Mouse (Mus musculus) bone marrow macrophage, adult 2 months (primary cell): ENCODE measurements around the gene 3830406C13Rik. TPM values are rescaled to one million over a fixed set of nuclear protein-coding genes. Genes with fewer than 3 reads are reported as not detected.

Experiments
- H3K27ac ChIP-seq: 2 replicates; pipeline ENCODE4 v1.5.1; 2012; ENCODE audit warnings: low read depth, low read length; ENCODE audit not compliant: insufficient read depth
- H3K4me1 ChIP-seq: 2 replicates; pipeline ENCODE4 v1.6.1; 2012; ENCODE audit warnings: low read length; ENCODE audit not compliant: control insufficient read depth, insufficient read depth
- H3K4me3 ChIP-seq: 2 replicates; pipeline ENCODE4 v1.5.1; 2012; ENCODE audit warnings: mild to moderate bottlenecking, low read length, moderate library complexity; ENCODE audit not compliant: insufficient read depth
- CTCF ChIP-seq: IDR thresholded peaks from 2 replicates; pipeline ENCODE4 v1.5.1; 2012; ENCODE audit warnings: low read depth, mild to moderate bottlenecking, low read length, moderate library complexity
- POLR2A ChIP-seq: IDR thresholded peaks from 2 replicates; pipeline ENCODE4 v1.6.1; 2012; ENCODE audit warnings: mild to moderate bottlenecking, low read depth, low read length, borderline replicate concordance
- polyA plus RNA-seq: library from polyadenylated mRNA; stranded (reverse); fragments of >200 nt; gene quantifications from 2 replicates; pipeline ENCODE4 v1.2.4, GENCODE M21; 2012; ENCODE audit not compliant: missing spikeins, insufficient read depth, insufficient read length

3830406C13Rik gene
- polyA plus RNA-seq, 1 experiment, result 48.0 TPM

GRCm38 (mm10) chr14:12303106-12303505 lies 19.1 kb downstream of the 3830406C13Rik start:
- Histone ChIP-seq H3K4me3 (no peak overlapping the region), H3K4me1 (no peaks in the 10 kb centered on the region), H3K27ac (no peak overlapping the region)
- TF ChIP-seq CTCF, result no peak
- no peak for TF ChIP-seq POLR2A

- Histone ChIP-seq H3K27ac (no peak overlapping the region), H3K4me3 (no peak overlapping the region), H3K4me1 (no peaks in the 10 kb centered on the region)
- TF ChIP-seq POLR2A (no peak), CTCF (no peak)
These were observed 49.6 kb downstream of the 3830406C13Rik start for GRCm38 (mm10) chr14:12333622-12334021.

- TF ChIP-seq CTCF, result no peak
- TF ChIP-seq POLR2A, result no peak
- Histone ChIP-seq H3K27ac (no peak overlapping the region), H3K4me3 (no peak overlapping the region), H3K4me1 (no peaks in the 10 kb centered on the region)
These were observed 51.0 kb downstream of the 3830406C13Rik start for GRCm38 (mm10) chr14:12334925-12335324.

- no peak overlapping the region for H3K27ac ChIP-seq
- H3K4me1 ChIP-seq, result peaks cover 8% of the 10 kb centered on the region
- TF ChIP-seq CTCF (no peak), POLR2A (no peak)
- H3K4me3 ChIP-seq, result no peak overlapping the region
These were observed 53.5 kb downstream of the 3830406C13Rik start for GRCm38 (mm10) chr14:12337421-12337997.

- Histone ChIP-seq H3K27ac (no peak overlapping the region), H3K4me1 (peaks cover 8% of the 10 kb centered on the region), H3K4me3 (no peak overlapping the region)
- no peak for TF ChIP-seq CTCF
These were observed 54.2 kb downstream of the 3830406C13Rik start for GRCm38 (mm10) chr14:12337998-12338809.

GRCm38 (mm10) chr14:12338811-12339565 lies 55.0 kb downstream of the 3830406C13Rik start:
- H3K4me3 ChIP-seq, result no peak overlapping the region

GRCm38 (mm10) chr14:12340238-12341074 lies 56.5 kb downstream of the 3830406C13Rik start:
- H3K27ac ChIP-seq, result no peak overlapping the region
- H3K4me1 ChIP-seq, result peaks cover 11% of the 10 kb centered on the region
- TF ChIP-seq POLR2A (no peak), CTCF (no peak)
- H3K4me3 ChIP-seq, result peak overlapping the region; percentile 22

More at GRCm38 (mm10) chr14:12338811-12339565, 55.0 kb downstream of the 3830406C13Rik start:
- no peak for TF ChIP-seq CTCF
- no peak for TF ChIP-seq POLR2A
- H3K4me1 ChIP-seq, result peaks cover 11% of the 10 kb centered on the region
- H3K27ac ChIP-seq, result no peak overlapping the region

GRCm38 (mm10) chr14:12341075-12341788 lies 57.3 kb downstream of the 3830406C13Rik start:
- TF ChIP-seq POLR2A (no peak), CTCF (no peak; the same call in 1 of the 2 replicates)
- H3K4me3 ChIP-seq, result peak overlapping the region; percentile 22
- peaks cover 11% of the 10 kb centered on the region for H3K4me1 ChIP-seq
- H3K27ac ChIP-seq, result no peak overlapping the region
